Mouse (Mus musculus): ENCODE data around the gene Perm1. TPM values are rescaled to one million over a fixed set of nuclear protein-coding genes. Genes with fewer than 3 reads are reported as not detected.
A peak's percentile ranks its signal among the peaks of the same experiment; 100 is the strongest.

The Perm1 gene
- polyA plus RNA-seq, 1 experiment from 2014 or later, result 0.39 TPM

GRCm38 (mm10) chr4:156234701-156235213, 19.1 kb downstream of the Perm1 start, which contains the start of gene Plekhn1:
Plekhn1 (minus strand) TSS chr4:156234857.
- under 1% methylated on average over 47 of the region's 48 CpGs for WGBS
- 0 out of 2 replicates have a peak, but pooled peaks cover 4% of the 10 kb centered on the region for H3K4me1 ChIP-seq (replicated peaks; ENCODE audit: control insufficient read depth, insufficient read depth, low read length)
- H3K27me3 ChIP-seq (replicated peaks; ENCODE audit: control insufficient read depth, insufficient read depth, low read length), result no peaks in the 10 kb centered on the region
- H3K9ac ChIP-seq (ENCODE audit: low read depth, low read length), result peak within 1 kb of the TSS; percentile 67
- H3K4me3 ChIP-seq (ENCODE audit: low read depth, low read length), result peak within 1 kb of the TSS; percentile 77
- H3K36me3 ChIP-seq (ENCODE audit: control insufficient read depth, insufficient read depth), result peaks cover 34% of the 10 kb centered on the region
- H3K27ac ChIP-seq (ENCODE audit: low read depth, low read length), result peak within 1 kb of the TSS; percentile 68
- ATAC-seq, result peak; percentile 30; the same call in 1 of the 2 replicates
- no peak for TF ChIP-seq CTCF (IDR thresholded peaks at IDR 0.05; ENCODE audit: low read depth)
- peak within 1 kb of the TSS; percentile 94 for H3K4me2 ChIP-seq (replicated peaks; ENCODE audit: low read depth)
- H3K9me3 ChIP-seq (ENCODE audit: control insufficient read depth), result no peaks in the 10 kb centered on the region

DNA sequence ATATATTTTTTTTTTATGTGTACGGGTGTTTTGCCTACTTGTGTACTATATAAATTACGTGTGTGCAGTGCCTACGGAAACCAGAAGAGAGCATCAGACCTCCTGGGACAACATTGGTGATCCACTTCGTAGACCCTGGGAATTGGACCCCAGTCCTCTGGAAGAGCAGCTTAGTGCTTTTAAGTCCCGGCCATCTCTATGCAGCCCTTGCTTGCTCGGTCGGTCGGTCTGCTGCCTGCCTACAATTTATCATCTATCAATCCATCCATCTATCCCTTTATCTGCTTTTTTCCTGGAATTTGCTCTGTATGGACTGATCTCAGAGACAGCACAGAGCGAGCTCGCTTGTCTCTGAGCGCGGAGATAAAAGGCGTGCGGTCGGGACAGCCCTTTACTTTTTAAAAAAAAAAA, 19.7 kb downstream of the Perm1 start:
- WGBS, result under 1% methylated on average over 15 of the region's 15 CpGs
- H3K27ac ChIP-seq (ENCODE audit: low read depth, low read length), result peak overlapping the region; percentile 68
- no peaks in the 10 kb centered on the region for H3K27me3 ChIP-seq (replicated peaks; ENCODE audit: control insufficient read depth, insufficient read depth, low read length)
- peaks cover 36% of the 10 kb centered on the region for H3K36me3 ChIP-seq (ENCODE audit: control insufficient read depth, insufficient read depth)
- H3K9ac ChIP-seq (ENCODE audit: low read depth, low read length), result peak overlapping the region; percentile 67
- peak overlapping the region; percentile 77 for H3K4me3 ChIP-seq (ENCODE audit: low read depth, low read length)
- H3K4me1 ChIP-seq (replicated peaks; ENCODE audit: control insufficient read depth, insufficient read depth, low read length), result 0 out of 2 replicates have a peak, but pooled peaks cover 4% of the 10 kb centered on the region
- TF ChIP-seq CTCF (IDR thresholded peaks at IDR 0.05; ENCODE audit: low read depth), result peak; percentile 51
- ATAC-seq, result peak; percentile 34
- peak overlapping the region; percentile 94 for H3K4me2 ChIP-seq (replicated peaks; ENCODE audit: low read depth)
- H3K9me3 ChIP-seq (ENCODE audit: control insufficient read depth), result no peaks in the 10 kb centered on the region

DNA sequence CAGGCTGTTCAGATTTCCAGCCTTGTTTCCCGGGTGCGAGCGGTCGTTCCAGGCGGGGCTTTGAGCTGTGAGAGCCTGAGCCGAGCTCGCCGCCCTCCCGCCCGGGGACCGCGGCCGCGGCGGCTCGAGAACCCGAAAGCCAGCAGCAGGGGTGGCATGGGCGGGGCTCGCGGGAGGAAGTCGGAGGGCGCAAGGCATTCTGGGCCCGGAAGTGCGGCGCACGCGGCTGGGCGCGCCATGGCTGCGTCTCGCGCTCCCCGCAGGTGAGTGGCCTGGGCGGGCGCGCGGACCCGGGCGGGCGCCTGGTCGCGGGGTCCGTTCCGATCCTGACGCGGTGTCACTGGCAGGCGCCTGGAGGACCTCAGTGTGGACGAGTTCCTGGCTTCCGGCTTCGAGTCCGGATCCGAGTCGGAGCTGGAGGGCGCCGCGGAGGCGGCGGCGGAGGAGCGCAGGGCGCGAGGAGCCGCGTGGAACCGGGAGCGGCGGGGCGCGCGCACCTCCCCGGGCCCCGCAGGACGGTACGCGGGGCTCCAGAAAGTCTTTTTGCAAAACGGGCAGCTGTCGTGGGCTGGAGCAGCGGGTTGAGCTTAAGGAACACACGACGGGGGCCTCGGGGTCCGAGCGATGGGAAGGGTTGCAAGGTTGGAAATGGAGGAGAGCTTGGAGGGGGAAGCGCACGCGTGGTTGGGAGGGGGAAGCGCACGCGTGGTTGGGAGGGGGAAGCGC, 20.3 kb downstream of the Perm1 start, which contains the start of gene Noc2l:
Gene Noc2l, plus strand, starts transcription at position 203 of the 726 bp plus-strand sequence.
- Histone ChIP-seq H3K4me1 (replicated peaks; ENCODE audit: control insufficient read depth, insufficient read depth, low read length) (0 out of 2 replicates have a peak, but pooled peaks cover 4% of the 10 kb centered on the region), H3K36me3 (ENCODE audit: control insufficient read depth, insufficient read depth) (peaks cover 42% of the 10 kb centered on the region), H3K27me3 (replicated peaks; ENCODE audit: control insufficient read depth, insufficient read depth, low read length) (no peaks in the 10 kb centered on the region), H3K27ac (ENCODE audit: low read depth, low read length) (peak within 1 kb of the TSS; percentile 88), H3K9me3 (ENCODE audit: control insufficient read depth) (no peaks in the 10 kb centered on the region), H3K4me2 (replicated peaks; ENCODE audit: low read depth) (peak within 1 kb of the TSS; percentile 94), H3K4me3 (ENCODE audit: low read depth, low read length) (peak within 1 kb of the TSS; percentile 77), H3K9ac (ENCODE audit: low read depth, low read length) (peak within 1 kb of the TSS; percentile 67)
- TF ChIP-seq CTCF (IDR thresholded peaks at IDR 0.05; ENCODE audit: low read depth), result peak; percentile 15; the same call in 1 of the 2 replicates
- ATAC-seq, result peak; percentile 91
- WGBS, result under 1% methylated on average over 83 of the region's 90 CpGs

DNA sequence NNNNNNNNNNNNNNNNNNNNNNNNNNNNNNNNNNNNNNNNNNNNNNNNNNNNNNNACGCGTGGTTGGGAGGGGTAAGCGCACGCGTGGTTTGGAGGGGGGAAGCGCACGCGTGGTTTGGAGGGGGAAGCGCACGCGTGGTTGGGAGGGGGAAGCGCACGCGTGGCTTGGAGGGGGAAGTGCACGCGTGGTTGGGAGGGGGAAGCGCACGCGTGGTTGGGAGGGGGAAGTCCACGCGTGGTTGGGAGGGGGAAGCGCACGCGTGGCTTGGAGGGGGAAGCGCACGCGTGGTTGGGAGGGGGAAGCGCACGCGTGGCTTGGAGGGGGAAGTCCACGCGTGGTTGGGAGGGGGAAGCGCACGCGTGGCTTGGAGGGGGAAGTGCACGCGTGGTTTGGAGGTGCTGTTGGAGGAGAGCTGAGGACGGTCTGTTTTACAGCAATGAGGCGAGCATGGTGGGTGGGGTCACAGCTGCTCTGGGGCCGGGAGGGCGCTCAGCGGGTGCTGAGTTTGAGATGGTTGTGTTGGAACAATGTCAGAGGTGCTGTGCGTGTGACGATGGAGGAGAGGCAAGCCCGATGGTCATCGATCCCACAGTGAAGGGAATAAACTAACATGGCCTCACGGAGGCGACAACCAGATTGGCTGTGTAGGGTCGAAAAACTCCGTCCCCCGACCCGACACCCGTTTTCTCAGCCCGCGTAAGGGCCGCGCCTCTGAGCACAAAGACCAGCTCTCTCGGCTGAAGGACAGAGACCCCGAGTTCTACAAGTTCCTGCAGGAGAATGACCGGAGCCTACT, 21.2 kb downstream of the Perm1 start:
- Histone ChIP-seq H3K9ac (ENCODE audit: low read depth, low read length) (no peak overlapping the region), H3K27ac (ENCODE audit: low read depth, low read length) (no peak overlapping the region)
- 17% methylated on average over 55 of the region's 60 CpGs for WGBS

DNA sequence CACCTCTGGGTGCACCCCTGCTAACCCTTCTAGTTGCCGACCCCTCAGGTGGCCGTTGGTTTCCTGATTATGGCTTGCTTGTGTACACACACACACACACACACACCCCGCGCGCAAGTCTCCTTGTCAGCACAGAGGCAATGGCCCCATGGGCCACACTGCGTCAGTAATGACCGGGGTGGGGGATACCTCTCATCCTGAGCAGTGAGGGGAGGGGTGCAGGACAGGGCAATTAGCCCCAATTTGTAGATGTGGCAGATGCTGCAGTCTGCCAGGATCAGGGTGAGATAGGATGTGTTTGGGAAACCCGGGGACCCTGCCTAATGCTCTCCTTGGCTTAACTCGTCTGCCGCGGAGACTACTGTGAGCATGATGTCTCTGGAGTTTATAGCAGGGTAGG, 33.9 kb downstream of the Perm1 start:
- 49% methylated on average over 11 of the region's 11 CpGs for WGBS
- Histone ChIP-seq H3K4me3 (ENCODE audit: low read depth, low read length) (no peak overlapping the region), H3K4me1 (replicated peaks; ENCODE audit: control insufficient read depth, insufficient read depth, low read length) (no peaks in the 10 kb centered on the region), H3K4me2 (replicated peaks; ENCODE audit: low read depth) (no peak overlapping the region), H3K27me3 (replicated peaks; ENCODE audit: control insufficient read depth, insufficient read depth, low read length) (peaks cover 21% of the 10 kb centered on the region; the same call in 1 of the 2 replicates), H3K9me3 (ENCODE audit: control insufficient read depth) (no peaks in the 10 kb centered on the region), H3K9ac (ENCODE audit: low read depth, low read length) (no peak overlapping the region), H3K36me3 (ENCODE audit: control insufficient read depth, insufficient read depth) (peaks cover 43% of the 10 kb centered on the region), H3K27ac (ENCODE audit: low read depth, low read length) (no peak overlapping the region)
- no peak for ATAC-seq
- no peak for TF ChIP-seq CTCF (IDR thresholded peaks at IDR 0.05; ENCODE audit: low read depth)

More for the DNA sequence above, 21.2 kb downstream of the Perm1 start:
- Histone ChIP-seq H3K4me2 (replicated peaks; ENCODE audit: low read depth) (peak overlapping the region; percentile 94), H3K4me3 (ENCODE audit: low read depth, low read length) (peak overlapping the region; percentile 77), H3K36me3 (ENCODE audit: control insufficient read depth, insufficient read depth) (peaks cover 42% of the 10 kb centered on the region), H3K27me3 (replicated peaks; ENCODE audit: control insufficient read depth, insufficient read depth, low read length) (no peaks in the 10 kb centered on the region), H3K9me3 (ENCODE audit: control insufficient read depth) (no peaks in the 10 kb centered on the region), H3K4me1 (replicated peaks; ENCODE audit: control insufficient read depth, insufficient read depth, low read length) (0 out of 2 replicates have a peak, but pooled peaks cover 4% of the 10 kb centered on the region)
- TF ChIP-seq CTCF (IDR thresholded peaks at IDR 0.05; ENCODE audit: low read depth), result no peak
- ATAC-seq, result no peak

- no peak for TF ChIP-seq CTCF (IDR thresholded peaks at IDR 0.05; ENCODE audit: low read depth)
- Histone ChIP-seq H3K27ac (ENCODE audit: low read depth, low read length) (no peak overlapping the region), H3K27me3 (replicated peaks; ENCODE audit: control insufficient read depth, insufficient read depth, low read length) (peaks cover 33% of the 10 kb centered on the region), H3K4me1 (replicated peaks; ENCODE audit: control insufficient read depth, insufficient read depth, low read length) (no peaks in the 10 kb centered on the region), H3K4me2 (replicated peaks; ENCODE audit: low read depth) (no peak overlapping the region), H3K9me3 (ENCODE audit: control insufficient read depth) (no peaks in the 10 kb centered on the region), H3K9ac (ENCODE audit: low read depth, low read length) (no peak overlapping the region), H3K36me3 (ENCODE audit: control insufficient read depth, insufficient read depth) (peaks cover 28% of the 10 kb centered on the region), H3K4me3 (ENCODE audit: low read depth, low read length) (no peak overlapping the region)
- no peak for ATAC-seq
- 75% methylated on average over 8 of the region's 8 CpGs for WGBS
These were observed 35.4 kb downstream of the Perm1 start for GRCm38 (mm10) chr4:156251081-156251480.

Data from intestine, postnatal 0 days (tissue).